Mouse (Mus musculus): ENCODE measurements at regions not wholly inside any gene's neighbourhood (a gene's known extent, or its start where the extent isn't known, plus 50 kb on each side); places are given as distances from the start of the nearest gene placed in this dataset.
A peak's percentile ranks its signal among the peaks of the same experiment; 100 is the strongest.
"Not testable (repeated sequence)": the region's sequence is repeated elsewhere in the genome, so short reads cannot be mapped to it uniquely, and the experiment has no call there.

DNA sequence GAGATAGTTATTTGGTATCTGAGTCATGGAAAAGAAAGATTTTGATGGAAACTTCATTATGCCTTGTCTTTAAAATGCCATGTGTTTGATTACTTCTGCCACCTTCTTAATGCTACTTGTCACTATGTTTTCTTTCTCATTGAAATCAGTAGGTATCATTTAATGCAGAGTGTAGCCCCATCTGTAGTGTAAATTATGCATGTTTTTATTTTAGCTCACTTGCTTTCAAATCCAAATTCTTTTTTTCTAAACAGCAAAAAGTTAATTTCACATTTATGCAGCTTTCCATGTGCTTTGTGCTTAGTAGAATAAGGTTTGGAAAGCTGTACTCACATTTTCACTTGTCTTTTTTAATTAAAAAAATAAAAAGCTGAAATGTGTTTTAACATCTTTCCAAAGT lies 748.0 kb upstream of the Epha7 start:
- no peak for DNase-seq (ENCODE audit: low spot score in 2 of 2)

DNA sequence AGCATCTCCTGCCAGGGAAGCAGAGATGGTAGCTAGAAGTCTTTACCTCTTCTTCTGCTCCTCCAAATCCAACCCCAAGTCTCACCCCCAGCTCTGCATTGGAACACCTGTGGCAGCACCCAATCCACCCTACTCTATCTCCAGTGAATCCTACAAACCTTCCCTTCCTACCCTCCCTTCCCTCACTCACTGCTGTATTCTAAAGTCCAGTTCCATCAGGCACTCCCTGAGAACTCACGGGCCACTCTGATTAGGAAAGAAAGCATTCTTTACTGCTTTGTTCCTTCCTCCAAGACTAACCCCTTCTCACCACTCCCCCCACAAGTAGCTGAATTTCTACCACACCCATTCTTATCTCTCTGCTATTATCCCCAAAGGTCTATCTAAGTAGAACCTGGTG lies 747.1 kb upstream of the Epha7 start:
- DNase-seq (ENCODE audit: low spot score in 2 of 2), result no peak

DNA sequence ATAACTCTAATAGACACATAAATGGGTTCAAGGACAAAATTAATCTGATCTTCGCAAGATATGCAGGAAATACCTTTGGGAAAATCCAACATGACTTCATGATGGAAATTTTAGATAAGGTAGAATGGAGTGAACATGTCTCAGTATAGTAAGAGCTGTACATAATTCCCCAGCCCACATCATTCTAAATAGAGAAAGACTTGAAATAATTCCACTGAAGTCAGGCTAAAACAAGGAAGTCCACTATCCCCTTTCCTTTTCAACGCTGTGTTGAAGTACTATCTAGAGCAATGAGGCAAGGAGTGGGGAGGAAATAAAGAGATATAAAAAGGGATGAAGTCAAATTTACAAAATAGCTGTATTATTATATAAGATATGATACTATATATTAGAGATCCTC lies 733.9 kb upstream of the Epha7 start:
- DNase-seq (ENCODE audit: low spot score in 2 of 2), result no peak

DNA sequence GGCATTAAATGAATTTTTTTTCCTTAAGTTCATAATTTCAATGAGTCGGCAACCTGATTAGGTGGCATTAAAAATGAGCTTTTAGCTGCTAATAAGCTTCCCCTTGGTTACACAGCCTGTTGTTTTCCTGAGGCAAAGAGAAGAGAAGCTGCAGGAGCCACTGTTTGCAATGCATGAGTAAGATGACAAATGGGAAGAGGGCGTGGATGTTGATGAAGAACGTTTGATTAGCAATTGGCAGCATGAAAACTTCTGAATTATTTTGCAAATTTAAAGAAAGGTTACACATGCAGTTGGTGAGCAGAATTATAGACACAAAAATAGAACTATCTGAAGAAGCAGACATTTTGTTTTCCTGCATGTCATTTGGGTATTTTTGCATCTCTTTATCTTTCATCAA lies 720.1 kb upstream of the Epha7 start:
- DNase-seq (ENCODE audit: low spot score in 2 of 2), result no peak

DNA sequence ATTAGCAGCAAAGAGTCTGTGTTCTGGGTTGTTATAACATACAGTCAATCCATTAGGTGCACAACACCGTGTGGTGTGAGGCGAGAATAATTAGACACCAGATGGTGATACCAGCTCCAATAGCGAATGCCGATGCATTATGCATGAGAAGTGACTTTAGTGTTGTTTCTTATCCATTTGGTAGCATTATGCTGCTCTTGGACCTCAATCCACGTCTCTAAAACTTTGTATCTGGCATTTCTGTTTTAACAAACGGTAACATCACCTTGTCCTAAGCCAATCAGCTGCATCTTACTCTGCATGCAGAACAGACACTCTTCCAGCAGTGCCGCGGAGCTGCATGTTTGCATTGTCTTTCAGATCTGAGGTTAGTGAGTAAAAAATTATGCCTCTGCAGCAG lies 669.8 kb upstream of the Epha7 start:
- no peak for DNase-seq (ENCODE audit: low spot score in 2 of 2)

DNA sequence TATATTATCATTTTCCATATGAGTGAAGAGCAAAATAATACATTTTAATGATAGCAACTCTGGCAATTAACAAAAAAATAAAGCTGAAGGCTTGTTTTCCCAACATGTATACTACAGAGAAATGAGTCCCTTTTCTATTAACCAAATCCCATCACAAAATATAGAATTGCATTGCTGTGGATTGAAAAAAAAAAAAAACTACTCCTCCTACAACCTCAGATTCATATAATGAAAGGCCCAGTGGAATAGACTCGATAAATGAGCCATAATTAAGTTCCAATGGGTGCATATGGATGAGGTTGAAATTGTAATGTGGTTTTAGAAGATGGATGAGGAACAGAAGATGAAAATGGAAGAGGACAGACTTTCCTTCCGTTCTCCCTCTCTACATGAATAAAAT lies 657.8 kb upstream of the Epha7 start:
- DNase-seq (ENCODE audit: low spot score in 2 of 2), result no peak

DNA sequence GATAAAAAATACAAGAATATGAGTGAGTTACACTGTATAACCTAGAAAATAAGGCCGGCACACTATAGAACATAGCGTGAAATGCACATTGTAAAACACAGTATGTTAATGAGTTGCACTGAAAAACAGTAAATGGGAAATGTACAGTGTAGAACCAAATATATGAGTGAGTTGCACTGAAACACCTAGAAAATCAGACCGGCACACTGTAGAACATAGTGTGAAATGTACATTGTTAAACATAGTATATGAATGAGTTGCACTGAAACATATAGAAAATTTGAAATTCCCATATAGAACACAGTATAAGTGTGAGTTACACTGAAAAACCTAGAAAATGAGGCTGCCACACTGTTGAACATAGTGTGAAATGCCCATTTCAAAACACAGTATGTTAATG lies 636.2 kb upstream of the Epha7 start:
- peak; percentile 4 to 60 for DNase-seq (ENCODE audit: low spot score in 2 of 2)

DNA sequence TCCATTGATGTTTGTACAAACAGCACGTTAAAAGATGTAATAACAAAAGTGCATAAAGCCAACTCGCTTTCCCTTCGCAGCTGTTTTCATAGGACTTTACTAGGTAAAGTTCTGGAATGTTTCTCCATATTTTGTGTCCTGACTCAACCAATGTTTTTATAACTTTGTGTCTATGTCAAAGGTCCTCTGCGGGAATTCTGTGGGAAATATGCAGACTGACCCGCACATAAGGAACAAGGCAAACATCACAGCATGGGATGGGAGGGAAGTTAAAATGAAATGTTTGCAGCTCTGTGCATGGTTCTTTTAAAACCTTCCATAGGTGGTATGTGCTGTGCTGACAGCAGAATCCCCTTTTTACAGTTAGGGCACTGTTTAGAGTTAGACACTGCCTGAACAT lies 622.1 kb upstream of the Epha7 start:
- DNase-seq (ENCODE audit: low spot score in 2 of 2), result no peak

DNA sequence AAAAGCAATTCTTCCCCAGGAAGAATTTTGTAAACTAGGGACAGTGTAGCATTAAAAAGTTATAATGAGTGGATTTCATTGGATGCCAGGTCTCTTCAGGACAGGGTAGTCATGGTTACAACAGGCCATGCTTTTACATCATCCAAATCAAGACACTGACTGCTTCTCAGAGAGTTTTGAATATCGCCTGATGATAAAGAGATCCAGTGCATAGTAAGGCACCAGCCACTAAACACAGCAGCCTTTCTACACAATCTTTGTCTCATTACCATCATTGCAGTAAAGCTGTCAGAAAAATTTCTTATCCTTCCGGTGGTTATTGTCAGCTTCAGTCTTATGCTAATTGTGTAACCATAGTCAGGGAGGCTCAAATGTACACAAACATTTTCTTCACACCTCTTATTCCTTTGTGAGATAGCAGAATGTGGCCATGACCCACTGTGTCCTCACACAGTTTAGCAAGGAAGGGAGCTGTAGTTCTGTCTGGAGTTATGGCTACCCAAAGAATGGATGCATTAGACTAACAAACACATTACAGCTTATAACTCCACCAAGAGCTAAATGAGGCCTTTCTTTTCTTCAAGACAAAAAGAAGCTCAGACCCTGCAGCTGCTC lies 585.2 kb upstream of the Epha7 start:
- no peak for DNase-seq (ENCODE audit: low spot score in 2 of 2)

DNA sequence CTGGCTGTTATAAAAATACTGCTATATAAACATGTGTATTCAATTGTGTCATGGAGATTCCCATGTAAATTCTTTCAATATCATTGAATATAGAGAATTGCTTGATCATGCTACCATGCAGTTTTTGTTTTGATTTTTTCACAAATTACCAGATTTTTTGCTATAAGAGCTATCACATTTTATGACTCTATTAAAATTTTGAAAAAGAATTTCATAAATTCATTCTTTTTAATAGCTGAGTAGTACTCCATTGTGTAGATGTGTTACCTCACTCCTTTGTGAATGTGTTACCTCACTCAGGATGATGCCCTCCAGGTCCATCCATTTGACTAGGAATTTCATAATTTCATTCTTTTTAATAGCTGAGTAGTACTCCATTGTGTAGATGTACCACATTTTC lies 577.4 kb upstream of the Epha7 start:
- DNase-seq (ENCODE audit: low spot score in 2 of 2), result not testable (repeated sequence)

DNA sequence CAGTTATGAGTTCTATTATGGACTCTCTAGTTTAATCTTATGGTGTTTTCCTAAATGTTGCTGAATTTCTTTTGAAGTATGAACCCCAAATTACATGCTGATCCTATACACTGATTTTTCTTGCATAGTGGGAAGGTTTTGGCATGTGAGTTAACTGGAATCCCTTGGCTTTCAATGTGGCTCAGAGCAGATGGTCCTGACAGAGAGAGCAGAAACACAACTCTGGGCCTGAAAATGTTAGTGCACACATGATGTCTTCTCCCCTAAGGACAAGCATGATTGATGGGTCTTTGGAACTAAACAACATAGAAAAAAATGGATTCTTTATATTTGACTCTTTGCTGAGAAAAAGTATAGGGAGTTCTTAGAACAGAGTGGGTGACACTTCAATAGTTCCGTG lies 570.7 kb upstream of the Epha7 start:
- DNase-seq (ENCODE audit: low spot score in 2 of 2), result no peak
